Mouse (Mus musculus): ENCODE data around the gene 2410137M14Rik. TPM values are rescaled to one million over a fixed set of nuclear protein-coding genes. Genes with fewer than 3 reads are reported as not detected.

The 2410137M14Rik gene
- polyA plus RNA-seq, 1 experiment from 2014 or later = not detected

DNA sequence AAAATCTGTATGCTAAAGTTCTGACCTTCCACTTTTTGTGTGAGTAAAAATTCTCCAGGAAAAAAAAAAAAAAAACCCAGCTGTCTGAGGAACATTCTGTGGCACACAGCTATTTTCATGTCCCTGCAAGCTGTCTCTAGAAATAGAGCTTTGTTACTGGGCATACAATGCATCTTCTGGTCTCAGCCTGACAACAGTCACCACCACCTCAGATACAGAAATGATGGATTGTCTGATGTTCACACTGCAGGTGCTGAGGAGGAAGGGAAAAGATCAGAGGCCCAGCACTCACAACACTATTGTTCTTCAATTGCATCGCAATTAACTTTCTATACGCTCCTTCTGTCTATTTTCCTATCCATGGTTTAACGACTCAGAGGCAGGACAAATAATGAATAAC is 37.3 kb upstream of the 2410137M14Rik start:
- Histone ChIP-seq H3K27me3 (replicated peaks; ENCODE audit: control insufficient read depth, insufficient read depth, low read length) (no peaks in the 10 kb centered on the region), H3K9me3 (ENCODE audit: control insufficient read depth, low read length) (no peaks in the 10 kb centered on the region), H3K9ac (ENCODE audit: low read depth, low read length) (no peak overlapping the region), H3K27ac (ENCODE audit: low read depth, low read length) (no peak overlapping the region), H3K36me3 (ENCODE audit: control insufficient read depth, insufficient read depth, low read length) (no peaks in the 10 kb centered on the region), H3K4me1 (replicated peaks; ENCODE audit: control insufficient read depth, insufficient read depth, low read length) (no peaks in the 10 kb centered on the region), H3K4me3 (ENCODE audit: low read depth, low read length) (no peak overlapping the region), H3K4me2 (no peak overlapping the region)
- no peak for ATAC-seq (replicated peaks; ENCODE audit: low FRiP score)
- WGBS = 77% methylated on average over 3 of the region's 3 CpGs
- no peak for DNase-seq (ENCODE audit: low spot score)

DNA sequence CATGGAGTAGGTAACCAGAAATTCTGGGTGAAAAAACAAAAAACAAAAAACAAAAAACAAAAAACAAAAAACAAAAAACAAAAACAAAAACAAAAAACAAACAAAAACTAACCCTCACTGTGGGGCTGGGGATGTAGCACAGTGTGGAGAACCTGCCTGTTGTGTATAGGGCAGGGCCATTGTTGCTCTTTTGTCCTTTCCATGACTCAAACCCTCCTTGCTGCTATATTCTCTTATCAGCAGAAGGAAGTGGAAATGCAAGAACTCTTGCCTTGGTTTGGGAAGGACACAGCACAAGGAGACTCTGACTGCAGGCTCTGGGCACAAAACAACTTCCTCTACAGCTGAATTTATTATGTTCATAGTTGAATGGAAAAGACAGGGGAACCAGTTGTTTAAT is 35.3 kb upstream of the 2410137M14Rik start:
- H3K4me3 ChIP-seq (ENCODE audit: low read depth, low read length) = no peak overlapping the region
- H3K9me3 ChIP-seq (ENCODE audit: control insufficient read depth, low read length) = no peaks in the 10 kb centered on the region
- no peak overlapping the region for H3K27ac ChIP-seq (ENCODE audit: low read depth, low read length)
- DNase-seq (ENCODE audit: low spot score) (no peak), ATAC-seq (replicated peaks; ENCODE audit: low FRiP score) (no peak)
- no peaks in the 10 kb centered on the region for H3K27me3 ChIP-seq (replicated peaks; ENCODE audit: control insufficient read depth, insufficient read depth, low read length)
- H3K4me2 ChIP-seq = no peak overlapping the region
- no peak overlapping the region for H3K9ac ChIP-seq (ENCODE audit: low read depth, low read length)
- no peaks in the 10 kb centered on the region for H3K4me1 ChIP-seq (replicated peaks; ENCODE audit: control insufficient read depth, insufficient read depth, low read length)
- no peaks in the 10 kb centered on the region for H3K36me3 ChIP-seq (ENCODE audit: control insufficient read depth, insufficient read depth, low read length)

DNA sequence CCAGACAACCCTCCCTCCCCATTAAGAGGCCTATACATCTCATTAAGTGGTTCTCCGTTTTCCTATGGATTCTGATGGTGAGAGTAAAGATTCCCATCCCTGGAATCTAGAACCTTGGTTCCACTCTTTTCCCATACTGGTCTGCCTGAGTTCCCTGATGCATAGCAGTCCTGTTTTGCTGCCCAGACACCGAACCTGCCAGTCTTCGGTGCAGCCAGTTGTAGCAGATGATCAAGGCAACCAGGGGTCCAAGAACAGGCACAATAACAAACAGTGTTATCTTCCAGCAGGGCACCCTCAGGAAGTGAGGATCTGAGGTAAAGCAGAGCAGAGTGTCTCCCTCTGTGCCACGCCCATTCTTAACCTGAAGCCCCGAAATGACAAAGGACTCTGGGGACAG is 31.1 kb upstream of the 2410137M14Rik start:
- no peak overlapping the region for H3K4me3 ChIP-seq (ENCODE audit: low read depth, low read length)
- H3K36me3 ChIP-seq (ENCODE audit: control insufficient read depth, insufficient read depth, low read length) = peaks cover 3% of the 10 kb centered on the region; the same call in 1 of the 2 replicates
- DNase-seq (ENCODE audit: low spot score) (no peak), ATAC-seq (replicated peaks; ENCODE audit: low FRiP score) (no peak)
- no peak overlapping the region for H3K27ac ChIP-seq (ENCODE audit: low read depth, low read length)
- H3K9me3 ChIP-seq (ENCODE audit: control insufficient read depth, low read length) = no peaks in the 10 kb centered on the region
- H3K4me2 ChIP-seq = no peak overlapping the region
- no peaks in the 10 kb centered on the region for H3K27me3 ChIP-seq (replicated peaks; ENCODE audit: control insufficient read depth, insufficient read depth, low read length)
- 58% methylated on average over 5 of the region's 5 CpGs for WGBS
- no peaks in the 10 kb centered on the region for H3K4me1 ChIP-seq (replicated peaks; ENCODE audit: control insufficient read depth, insufficient read depth, low read length)
- H3K9ac ChIP-seq (ENCODE audit: low read depth, low read length) = no peak overlapping the region

GRCm38 (mm10) chr17:37011719-37012118 is 30.7 kb upstream of the 2410137M14Rik start:
- Histone ChIP-seq H3K4me2 (no peak overlapping the region), H3K4me1 (replicated peaks; ENCODE audit: control insufficient read depth, insufficient read depth, low read length) (no peaks in the 10 kb centered on the region), H3K27ac (ENCODE audit: low read depth, low read length) (no peak overlapping the region), H3K9me3 (ENCODE audit: control insufficient read depth, low read length) (no peaks in the 10 kb centered on the region), H3K36me3 (ENCODE audit: control insufficient read depth, insufficient read depth, low read length) (peaks cover 5% of the 10 kb centered on the region; the same call in 1 of the 2 replicates), H3K27me3 (replicated peaks; ENCODE audit: control insufficient read depth, insufficient read depth, low read length) (no peaks in the 10 kb centered on the region), H3K4me3 (ENCODE audit: low read depth, low read length) (no peak overlapping the region), H3K9ac (ENCODE audit: low read depth, low read length) (no peak overlapping the region)
- 83% methylated on average over 3 of the region's 3 CpGs for WGBS
- DNase-seq (ENCODE audit: low spot score) = no peak
- ATAC-seq (replicated peaks; ENCODE audit: low FRiP score) = no peak

DNA sequence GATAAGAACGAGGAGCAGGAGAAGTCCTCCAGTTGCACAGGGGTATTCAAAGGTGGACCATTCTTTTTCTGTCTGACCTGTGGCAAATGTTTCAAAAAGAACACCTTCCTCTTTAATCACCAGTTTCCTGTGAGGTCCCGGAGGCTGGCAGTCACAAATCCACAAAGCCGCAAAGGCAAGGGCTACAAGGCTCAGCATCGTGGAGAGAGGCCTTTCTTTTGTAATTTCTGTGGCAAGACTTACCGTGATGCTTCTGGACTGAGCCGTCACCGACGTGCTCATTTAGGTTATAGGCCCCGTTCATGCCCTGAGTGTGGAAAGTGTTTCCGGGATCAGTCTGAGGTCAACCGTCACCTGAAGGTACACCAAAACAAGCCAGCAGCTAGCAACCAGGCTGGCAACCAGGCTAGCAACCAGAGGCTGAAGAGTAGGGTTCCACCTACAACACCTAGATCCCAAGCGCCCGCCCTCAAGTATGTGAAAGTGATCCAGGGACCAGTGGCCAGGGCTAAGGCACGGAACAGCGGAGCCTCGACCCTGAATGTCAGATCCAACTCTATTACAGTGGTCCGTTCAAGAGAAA is 28.5 kb upstream of the 2410137M14Rik start:
- Histone ChIP-seq H3K9ac (ENCODE audit: low read depth, low read length) (no peak overlapping the region), H3K4me2 (no peak overlapping the region), H3K27me3 (replicated peaks; ENCODE audit: control insufficient read depth, insufficient read depth, low read length) (no peaks in the 10 kb centered on the region), H3K4me3 (ENCODE audit: low read depth, low read length) (no peak overlapping the region), H3K36me3 (ENCODE audit: control insufficient read depth, insufficient read depth, low read length) (peaks cover 5% of the 10 kb centered on the region; the same call in 1 of the 2 replicates), H3K9me3 (ENCODE audit: control insufficient read depth, low read length) (no peaks in the 10 kb centered on the region), H3K27ac (ENCODE audit: low read depth, low read length) (no peak overlapping the region), H3K4me1 (replicated peaks; ENCODE audit: control insufficient read depth, insufficient read depth, low read length) (no peaks in the 10 kb centered on the region)
- no peak for ATAC-seq (replicated peaks; ENCODE audit: low FRiP score)
- WGBS = 83% methylated on average over 17 of the region's 17 CpGs
- no peak for DNase-seq (ENCODE audit: low spot score)

DNA sequence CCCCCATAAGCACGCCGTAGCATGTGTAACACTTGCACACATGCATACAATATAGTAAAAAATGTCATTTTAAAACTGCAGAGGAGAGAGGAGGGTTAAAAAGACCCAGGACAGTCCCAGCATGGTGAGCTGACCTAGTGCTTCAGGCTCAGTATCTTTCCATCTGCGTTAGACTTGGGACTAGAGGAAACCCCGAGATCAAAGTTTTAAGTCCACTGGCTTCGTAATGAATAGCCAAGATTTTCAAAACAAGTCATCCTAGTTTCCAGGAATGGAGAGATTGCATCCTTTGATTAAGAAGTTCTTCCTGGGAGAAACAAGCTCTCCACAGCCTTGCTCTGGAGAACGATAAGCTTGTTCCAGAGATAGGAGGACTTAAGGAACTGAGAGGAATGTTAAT is 27.1 kb upstream of the 2410137M14Rik start:
- Histone ChIP-seq H3K4me3 (ENCODE audit: low read depth, low read length) (no peak overlapping the region), H3K36me3 (ENCODE audit: control insufficient read depth, insufficient read depth, low read length) (peaks cover 5% of the 10 kb centered on the region; the same call in 1 of the 2 replicates), H3K4me1 (replicated peaks; ENCODE audit: control insufficient read depth, insufficient read depth, low read length) (no peaks in the 10 kb centered on the region), H3K9ac (ENCODE audit: low read depth, low read length) (no peak overlapping the region), H3K27me3 (replicated peaks; ENCODE audit: control insufficient read depth, insufficient read depth, low read length) (0 out of 2 replicates have a peak, but pooled peaks cover 2% of the 10 kb centered on the region), H3K9me3 (ENCODE audit: control insufficient read depth, low read length) (no peaks in the 10 kb centered on the region), H3K4me2 (no peak overlapping the region), H3K27ac (ENCODE audit: low read depth, low read length) (no peak overlapping the region)
- DNase-seq (ENCODE audit: low spot score) (no peak), ATAC-seq (replicated peaks; ENCODE audit: low FRiP score) (no peak)
- 87% methylated on average over 6 of the region's 6 CpGs for WGBS

DNA sequence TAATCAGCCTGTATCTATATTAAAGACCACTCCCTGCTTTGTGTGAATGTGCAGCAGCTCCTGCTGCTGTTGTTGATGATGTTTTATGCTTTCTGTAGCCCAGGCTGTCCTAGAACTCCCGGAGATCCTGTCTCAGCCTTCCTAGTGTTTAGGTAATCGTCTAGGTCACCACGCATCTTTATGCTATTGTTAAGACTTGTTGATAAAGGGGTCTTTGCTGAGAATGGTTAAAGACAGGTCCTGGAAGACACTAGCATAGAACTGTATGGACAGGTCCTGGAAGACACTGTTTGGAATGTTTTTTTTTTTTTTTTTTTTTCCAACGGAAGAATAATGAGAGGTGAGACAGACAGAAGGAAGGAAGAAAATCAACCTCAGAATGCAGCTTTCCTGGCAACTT is 22.3 kb upstream of the 2410137M14Rik start:
- Histone ChIP-seq H3K9ac (ENCODE audit: low read depth, low read length) (no peak overlapping the region; the same call in 1 of the 2 replicates), H3K4me2 (peak overlapping the region; percentile 76), H3K27ac (ENCODE audit: low read depth, low read length) (no peak overlapping the region), H3K4me3 (ENCODE audit: low read depth, low read length) (peak overlapping the region; percentile 62), H3K4me1 (replicated peaks; ENCODE audit: control insufficient read depth, insufficient read depth, low read length) (no peaks in the 10 kb centered on the region), H3K27me3 (replicated peaks; ENCODE audit: control insufficient read depth, insufficient read depth, low read length) (peaks cover 9% of the 10 kb centered on the region), H3K36me3 (ENCODE audit: control insufficient read depth, insufficient read depth, low read length) (peaks cover 2% of the 10 kb centered on the region; the same call in 1 of the 2 replicates), H3K9me3 (ENCODE audit: control insufficient read depth, low read length) (no peaks in the 10 kb centered on the region)
- no peak for ATAC-seq (replicated peaks; ENCODE audit: low FRiP score)
- WGBS = 52% methylated on average over 4 of the region's 4 CpGs
- no peak for DNase-seq (ENCODE audit: low spot score)

GRCm38 (mm10) chr17:37002364-37003330 is 21.6 kb upstream of the 2410137M14Rik start:
- WGBS = 1% methylated on average over 49 of the region's 49 CpGs
- H3K27ac ChIP-seq (ENCODE audit: low read depth, low read length) = peak overlapping the region; percentile 64

More at GRCm38 (mm10) chr17:37002364-37003330, 21.6 kb upstream of the 2410137M14Rik start:
- peaks cover 9% of the 10 kb centered on the region for H3K27me3 ChIP-seq (replicated peaks; ENCODE audit: control insufficient read depth, insufficient read depth, low read length)
- peak overlapping the region; percentile 76 for H3K4me2 ChIP-seq
- H3K4me1 ChIP-seq (replicated peaks; ENCODE audit: control insufficient read depth, insufficient read depth, low read length) = no peaks in the 10 kb centered on the region
- H3K9me3 ChIP-seq (ENCODE audit: control insufficient read depth, low read length) = no peaks in the 10 kb centered on the region
- DNase-seq (ENCODE audit: low spot score) (peak; percentile 54), ATAC-seq (replicated peaks; ENCODE audit: low FRiP score) (peak; percentile 67)
- H3K4me3 ChIP-seq (ENCODE audit: low read depth, low read length) = peak overlapping the region; percentile 62
- peak overlapping the region; percentile 63 for H3K9ac ChIP-seq (ENCODE audit: low read depth, low read length)
- 0 out of 2 replicates have a peak, but pooled peaks cover 2% of the 10 kb centered on the region for H3K36me3 ChIP-seq (ENCODE audit: control insufficient read depth, insufficient read depth, low read length)
